Mouse (Mus musculus) kidney, postnatal 0 days (tissue): ENCODE measurements around the gene Tmem51. TPM values are rescaled to one million over a fixed set of nuclear protein-coding genes. Genes with fewer than 3 reads are reported as not detected.

Source experiments
- ATAC-seq: fragments of 200-750 bp; cut with Nextera tagmentation; replicated peaks from 2 replicates; pipeline ENCODE4 v1.8.0; 2017; ENCODE audit warnings: low read depth, moderate number of reproducible peaks, moderate TSS enrichment, moderate library complexity; ENCODE audit not compliant: low FRiP score
- DNase-seq: peaks from one replicate; pipeline ENCODE4 v3.0.0-alpha.2; 2016; ENCODE audit warnings: low spot score
- H3K27ac ChIP-seq: fragments of 300-500 bp; sonication (generic); 2 replicates; pipeline ENCODE4 v1.5.1; 2014; ENCODE audit warnings: mild to moderate bottlenecking
- H3K27me3 ChIP-seq: fragments of 300-500 bp; sonication (generic); 2 replicates; pipeline ENCODE4 v1.6.1; 2014; ENCODE audit warnings: low read length, mixed read lengths; ENCODE audit not compliant: insufficient read depth
- H3K36me3 ChIP-seq: fragments of 300-500 bp; sonication (generic); 2 replicates; pipeline ENCODE4 v1.6.1; 2014; ENCODE audit warnings: low read length, mixed read lengths; ENCODE audit not compliant: insufficient read depth
- H3K4me1 ChIP-seq: fragments of 300-500 bp; sonication (generic); replicated peaks from 2 replicates; pipeline ENCODE4 v1.6.1; 2014; ENCODE audit warnings: antibody characterized with exemption, low read length, mixed read lengths; ENCODE audit not compliant: insufficient read depth
- H3K4me2 ChIP-seq: fragments of 300-500 bp; sonication (generic); 2 replicates; pipeline ENCODE4 v1.6.1; 2014; ENCODE audit warnings: mild to moderate bottlenecking, low read length, moderate library complexity, mixed read lengths
- H3K4me3 ChIP-seq: fragments of 300-500 bp; sonication (generic); replicated peaks from 2 replicates; pipeline ENCODE4 v1.5.1; 2014; ENCODE audit warnings: low read depth, low read length
- H3K9ac ChIP-seq: fragments of 300-500 bp; sonication (generic); 2 replicates; pipeline ENCODE4 v1.6.1; 2014; ENCODE audit warnings: low read depth, low read length
- H3K9me3 ChIP-seq: fragments of 300-500 bp; sonication (generic); replicated peaks from 2 replicates; pipeline ENCODE4 v1.6.1; 2016; ENCODE audit warnings: low read length, inconsistent platforms, mixed read lengths
- CTCF ChIP-seq: IDR thresholded peaks from 2 replicates; pipeline ENCODE4 v1.5.1; 2016; ENCODE audit warnings: antibody characterized with exemption, low read depth, mild to moderate bottlenecking, moderate library complexity
- WGBS: fragments of 180-500 bp; shearing (Covaris S2); extraction: QIAGEN DNeasy Blood & Tissue Kit; methylation state at CpG from one replicate; pipeline ENCODE4 v1.1.7; 2014; 5-methylcytosine and 5-hydroxymethylcytosine counted together
- polyA plus RNA-seq: library from polyadenylated mRNA; unstranded; fragments of >200 nt; fragmentation: Nextera tagmentation; extraction: Ambion mirVana; gene quantifications from 2 replicates; pipeline ENCODE4 v1.2.1, GENCODE M21; 2015

Gene Tmem51
- polyA plus RNA-seq, 1 experiment from 2014 or later = 56.8 TPM

GRCm38 (mm10) chr4:142045595-142046163, 38.4 kb downstream of the Tmem51 start:
- no peak for DNase-seq
- 0 out of 2 replicates have a peak overlapping the region, but pooled peaks have one; percentile 13 for H3K9ac ChIP-seq
- H3K4me2 ChIP-seq = no peak overlapping the region
- peak overlapping the region; percentile 72 for H3K27ac ChIP-seq
- TF ChIP-seq CTCF = no peak
- H3K27me3 ChIP-seq = no peaks in the 10 kb centered on the region
- no peak for ATAC-seq
- H3K36me3 ChIP-seq = no peaks in the 10 kb centered on the region
- H3K4me3 ChIP-seq = no peak overlapping the region
- H3K4me1 ChIP-seq = peaks cover 46% of the 10 kb centered on the region
- 72% methylated on average over 14 of the region's 14 CpGs for WGBS
- no peaks in the 10 kb centered on the region for H3K9me3 ChIP-seq

- no peak overlapping the region for H3K9ac ChIP-seq
- no peak overlapping the region for H3K4me2 ChIP-seq
- H3K4me3 ChIP-seq = no peak overlapping the region
- WGBS = 30% methylated on average over 12 of the region's 12 CpGs
- no peaks in the 10 kb centered on the region for H3K27me3 ChIP-seq
- peaks cover 41% of the 10 kb centered on the region for H3K4me1 ChIP-seq
- ATAC-seq = peak; percentile 58
- peak; percentile 72 for DNase-seq
- H3K27ac ChIP-seq = peak overlapping the region; percentile 72
- TF ChIP-seq CTCF = no peak; the same call in 1 of the 2 replicates
- no peaks in the 10 kb centered on the region for H3K36me3 ChIP-seq
- no peaks in the 10 kb centered on the region for H3K9me3 ChIP-seq
These were observed 39.7 kb downstream of the Tmem51 start for GRCm38 (mm10) chr4:142044452-142044851.

GRCm38 (mm10) chr4:142039662-142040353, 44.3 kb downstream of the Tmem51 start:
- Histone ChIP-seq H3K4me2 (no peak overlapping the region), H3K36me3 (0 out of 2 replicates have a peak, but pooled peaks cover 7% of the 10 kb centered on the region), H3K9ac (no peak overlapping the region), H3K27me3 (no peaks in the 10 kb centered on the region), H3K9me3 (no peaks in the 10 kb centered on the region), H3K27ac (no peak overlapping the region), H3K4me3 (no peak overlapping the region), H3K4me1 (peaks cover 23% of the 10 kb centered on the region)
- no peak for ATAC-seq
- no peak for DNase-seq
- no peak for TF ChIP-seq CTCF
- WGBS = 88% methylated on average over 9 of the region's 9 CpGs

GRCm38 (mm10) chr4:142037897-142038296, 46.2 kb downstream of the Tmem51 start:
- ATAC-seq = peak; percentile 27; the same call in 1 of the 2 replicates

GRCm38 (mm10) chr4:142028533-142028932, 55.6 kb downstream of the Tmem51 start:
- H3K27ac ChIP-seq = no peak overlapping the region
- ATAC-seq (no peak), DNase-seq (no peak)
- H3K27me3 ChIP-seq = no peaks in the 10 kb centered on the region
- no peak overlapping the region for H3K9ac ChIP-seq
- WGBS = 55% methylated on average over 13 of the region's 13 CpGs
- H3K4me1 ChIP-seq = no peaks in the 10 kb centered on the region
- no peak for TF ChIP-seq CTCF
- 0 out of 2 replicates have a peak, but pooled peaks cover 4% of the 10 kb centered on the region for H3K36me3 ChIP-seq
- H3K9me3 ChIP-seq = no peaks in the 10 kb centered on the region
- H3K4me2 ChIP-seq = no peak overlapping the region
- no peak overlapping the region for H3K4me3 ChIP-seq

More at GRCm38 (mm10) chr4:142037897-142038296, 46.2 kb downstream of the Tmem51 start:
- H3K9ac ChIP-seq = no peak overlapping the region
- TF ChIP-seq CTCF = no peak
- WGBS = 56% methylated on average over 4 of the region's 4 CpGs
- H3K36me3 ChIP-seq = 0 out of 2 replicates have a peak, but pooled peaks cover 7% of the 10 kb centered on the region
- no peak overlapping the region for H3K4me2 ChIP-seq
- no peaks in the 10 kb centered on the region for H3K27me3 ChIP-seq
- peaks cover 11% of the 10 kb centered on the region for H3K4me1 ChIP-seq
- no peak overlapping the region for H3K4me3 ChIP-seq
- H3K9me3 ChIP-seq = no peaks in the 10 kb centered on the region
- no peak overlapping the region for H3K27ac ChIP-seq
- no peak for DNase-seq

- 53% methylated on average over 2 of the region's 2 CpGs for WGBS
- no peak overlapping the region for H3K9ac ChIP-seq
These were observed 57.1 kb downstream of the Tmem51 start for GRCm38 (mm10) chr4:142026965-142027364.

More at GRCm38 (mm10) chr4:142026965-142027364, 57.1 kb downstream of the Tmem51 start:
- no peak for ATAC-seq
- no peak overlapping the region for H3K4me3 ChIP-seq
- H3K27me3 ChIP-seq = no peaks in the 10 kb centered on the region
- no peak overlapping the region for H3K27ac ChIP-seq
- H3K36me3 ChIP-seq = 0 out of 2 replicates have a peak, but pooled peaks cover 4% of the 10 kb centered on the region
- TF ChIP-seq CTCF = no peak
- peak; percentile 65 for DNase-seq
- no peaks in the 10 kb centered on the region for H3K9me3 ChIP-seq
- no peaks in the 10 kb centered on the region for H3K4me1 ChIP-seq
- H3K4me2 ChIP-seq = no peak overlapping the region
